Mouse (Mus musculus) liver, embryonic 16.5 days (tissue): ENCODE results near the gene Myo16. TPM values are rescaled to one million over a fixed set of nuclear protein-coding genes. Genes with fewer than 3 reads are reported as not detected.

Experiments used
- ATAC-seq: fragments of 200-750 bp; cut with Nextera tagmentation; 2 replicates; pipeline ENCODE4 v1.8.0; 2017; ENCODE audit warnings: low read depth, mild to moderate bottlenecking, moderate number of reproducible peaks, moderate library complexity
- H3K27ac ChIP-seq: fragments of 300-500 bp; sonication (generic); 2 replicates; pipeline ENCODE4 v1.5.1; 2014; ENCODE audit warnings: mild to moderate bottlenecking, low read length
- H3K27me3 ChIP-seq: fragments of 300-500 bp; sonication (generic); 2 replicates; pipeline ENCODE4 v1.6.1; 2014; ENCODE audit warnings: low read depth, low read length, mixed read lengths; ENCODE audit not compliant: control insufficient read depth, insufficient read depth
- H3K36me3 ChIP-seq: fragments of 300-500 bp; sonication (generic); 2 replicates; pipeline ENCODE4 v1.6.1; 2014; ENCODE audit warnings: mild to moderate bottlenecking; ENCODE audit not compliant: control insufficient read depth, insufficient read depth
- H3K4me1 ChIP-seq: fragments of 300-500 bp; sonication (generic); 2 replicates; pipeline ENCODE4 v1.6.1; 2014; ENCODE audit warnings: low read depth, low read length, mixed read lengths; ENCODE audit not compliant: control insufficient read depth
- H3K4me2 ChIP-seq: fragments of 300-500 bp; sonication (generic); 2 replicates; pipeline ENCODE4 v1.6.1; 2014; ENCODE audit warnings: low read depth, low read length, mixed read lengths
- H3K4me3 ChIP-seq: fragments of 300-500 bp; sonication (generic); 2 replicates; pipeline ENCODE4 v1.5.1; 2014; ENCODE audit warnings: low read depth, mild to moderate bottlenecking, low read length
- H3K9ac ChIP-seq: fragments of 300-500 bp; sonication (generic); 2 replicates; pipeline ENCODE4 v1.6.1; 2014; ENCODE audit warnings: low read depth, low read length
- H3K9me3 ChIP-seq: fragments of 300-500 bp; sonication (generic); replicated peaks from 2 replicates; pipeline ENCODE4 v1.6.1; 2016; ENCODE audit warnings: low read length; ENCODE audit not compliant: control insufficient read depth
- WGBS: fragments of 180-500 bp; shearing (Covaris S2); extraction: QIAGEN DNeasy Blood & Tissue Kit; methylation state at CpG from one replicate; pipeline ENCODE4 v1.1.7; 2014; ENCODE audit not compliant: insufficient replicate concordance; 5-methylcytosine and 5-hydroxymethylcytosine counted together
- polyA plus RNA-seq: library from polyadenylated mRNA; unstranded; fragments of >200 nt; fragmentation: Nextera tagmentation; extraction: Ambion mirVana; gene quantifications from 2 replicates; pipeline ENCODE4 v1.2.1, GENCODE M21; 2015

The Myo16 gene
- polyA plus RNA-seq, 1 experiment from 2014 or later: 0.02 TPM

DNA sequence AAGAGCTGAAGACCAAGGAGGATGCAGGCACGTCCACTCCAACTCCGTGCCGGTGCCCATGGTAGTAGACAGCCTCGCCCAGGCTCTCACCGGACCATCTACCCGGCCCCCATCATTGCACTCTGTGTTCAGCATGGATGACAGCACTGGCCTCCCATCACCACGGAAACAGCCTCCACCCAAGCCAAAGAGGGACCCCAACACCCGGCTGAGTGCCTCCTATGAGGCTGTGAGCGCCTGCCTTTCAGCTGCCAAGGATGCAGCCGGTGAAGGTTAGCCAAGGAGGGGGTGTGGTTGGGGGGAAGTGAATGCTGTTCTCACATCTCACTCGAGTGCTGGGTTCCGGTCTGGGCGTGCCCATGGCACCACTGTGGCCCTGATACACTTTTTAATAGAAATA lies 408.3 kb downstream of the Myo16 start:
- Histone ChIP-seq H3K27me3 (no peaks in the 10 kb centered on the region), H3K36me3 (no peaks in the 10 kb centered on the region), H3K4me2 (no peak overlapping the region), H3K4me1 (no peaks in the 10 kb centered on the region), H3K27ac (no peak overlapping the region), H3K9me3 (no peaks in the 10 kb centered on the region), H3K4me3 (no peak overlapping the region), H3K9ac (no peak overlapping the region)
- WGBS: 70% methylated on average over 13 of the region's 13 CpGs
- ATAC-seq: no peak

DNA sequence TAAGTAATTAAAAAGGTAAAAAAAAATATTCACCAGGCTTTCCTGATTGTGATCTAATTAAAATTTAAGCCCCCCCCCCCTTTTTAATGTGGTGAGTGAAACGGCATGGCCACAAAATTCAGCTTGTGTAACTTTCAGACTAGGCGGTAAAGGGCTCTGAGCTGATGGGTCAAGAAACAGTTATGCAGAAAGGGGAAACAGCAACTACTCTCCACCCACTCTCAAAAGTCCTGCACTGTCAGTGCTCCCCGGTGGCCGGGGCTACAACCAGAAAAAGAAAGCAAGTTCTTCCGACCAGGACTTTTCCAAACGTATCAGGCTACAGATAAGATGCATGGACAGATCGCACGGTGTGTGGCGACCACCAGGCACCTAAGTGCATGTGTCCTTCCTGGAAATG lies 408.9 kb downstream of the Myo16 start:
- H3K4me3 ChIP-seq: no peak overlapping the region
- H3K36me3 ChIP-seq: no peaks in the 10 kb centered on the region
- no peak for ATAC-seq
- H3K27me3 ChIP-seq: no peaks in the 10 kb centered on the region
- H3K4me2 ChIP-seq: no peak overlapping the region
- no peak overlapping the region for H3K9ac ChIP-seq
- H3K9me3 ChIP-seq: no peaks in the 10 kb centered on the region
- H3K4me1 ChIP-seq: no peaks in the 10 kb centered on the region
- H3K27ac ChIP-seq: no peak overlapping the region
- WGBS: 60% methylated on average over 9 of the region's 9 CpGs

DNA sequence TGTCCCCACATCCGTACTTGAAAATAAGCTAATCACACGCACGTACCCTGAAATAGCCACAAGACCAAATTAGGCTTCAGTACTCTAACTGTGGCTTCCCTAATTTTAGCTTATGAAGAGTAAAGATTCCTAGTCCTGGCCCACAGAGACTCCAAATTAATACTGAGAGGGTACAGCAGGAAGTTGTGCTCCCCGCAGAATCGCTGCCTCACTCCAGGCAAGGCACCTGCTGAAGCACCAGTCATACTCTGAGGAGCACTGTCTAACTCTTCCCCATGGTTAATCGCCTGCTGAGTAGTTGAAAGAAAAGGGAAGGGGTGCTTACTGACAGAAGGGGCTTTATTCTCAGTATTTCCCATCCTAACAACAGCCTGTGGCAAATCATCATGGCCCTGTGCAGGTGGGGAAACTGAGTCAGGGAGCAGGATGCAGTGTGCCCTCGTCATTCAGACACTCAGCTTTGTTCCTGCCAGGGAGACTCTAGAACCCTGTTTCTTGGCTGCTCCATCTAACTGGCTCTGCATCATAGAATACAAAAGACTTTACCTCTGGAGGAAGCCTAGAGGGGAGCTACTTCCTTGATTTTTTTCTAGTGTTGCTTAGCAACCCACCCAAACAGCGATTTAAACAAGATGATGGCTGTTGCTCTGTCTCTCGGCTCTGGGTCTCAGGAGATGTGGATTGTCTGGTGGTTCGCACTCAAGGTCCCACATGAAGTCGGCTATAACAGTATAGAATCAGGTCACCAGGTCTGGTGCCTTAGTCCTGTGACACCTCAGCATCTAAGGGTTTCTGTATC lies 411.7 kb downstream of the Myo16 start:
- no peak for ATAC-seq
- Histone ChIP-seq H3K27me3 (no peaks in the 10 kb centered on the region), H3K4me2 (no peak overlapping the region), H3K27ac (no peak overlapping the region), H3K9me3 (no peaks in the 10 kb centered on the region), H3K36me3 (no peaks in the 10 kb centered on the region), H3K9ac (no peak overlapping the region), H3K4me1 (no peaks in the 10 kb centered on the region), H3K4me3 (no peak overlapping the region)
- WGBS: 58% methylated on average over 11 of the region's 11 CpGs

DNA sequence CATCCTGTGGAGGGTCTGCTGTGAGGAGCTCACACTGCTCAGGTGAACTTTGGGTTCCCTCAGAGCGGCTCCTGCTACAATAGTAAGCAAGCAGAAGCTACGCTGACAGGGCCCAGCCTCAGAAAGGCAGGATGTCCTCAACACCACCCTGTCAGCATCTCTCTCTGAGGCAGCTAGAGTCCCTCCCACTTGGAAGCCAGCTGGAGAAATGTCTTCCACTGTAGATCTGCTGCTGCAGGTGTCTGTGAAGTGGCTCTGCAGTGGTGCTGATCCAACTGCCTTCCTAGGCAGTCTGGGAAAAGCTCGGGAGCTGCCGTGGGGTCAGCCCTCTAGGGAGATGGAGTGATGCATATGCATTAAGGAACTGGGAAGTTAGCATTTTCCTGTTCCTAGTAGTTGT lies 414.7 kb downstream of the Myo16 start:
- Histone ChIP-seq H3K4me3 (no peak overlapping the region), H3K9me3 (no peaks in the 10 kb centered on the region), H3K4me1 (no peaks in the 10 kb centered on the region), H3K27me3 (no peaks in the 10 kb centered on the region), H3K27ac (no peak overlapping the region), H3K9ac (no peak overlapping the region), H3K4me2 (no peak overlapping the region), H3K36me3 (no peaks in the 10 kb centered on the region)
- ATAC-seq: no peak
- 48% methylated on average over 4 of the region's 4 CpGs for WGBS

DNA sequence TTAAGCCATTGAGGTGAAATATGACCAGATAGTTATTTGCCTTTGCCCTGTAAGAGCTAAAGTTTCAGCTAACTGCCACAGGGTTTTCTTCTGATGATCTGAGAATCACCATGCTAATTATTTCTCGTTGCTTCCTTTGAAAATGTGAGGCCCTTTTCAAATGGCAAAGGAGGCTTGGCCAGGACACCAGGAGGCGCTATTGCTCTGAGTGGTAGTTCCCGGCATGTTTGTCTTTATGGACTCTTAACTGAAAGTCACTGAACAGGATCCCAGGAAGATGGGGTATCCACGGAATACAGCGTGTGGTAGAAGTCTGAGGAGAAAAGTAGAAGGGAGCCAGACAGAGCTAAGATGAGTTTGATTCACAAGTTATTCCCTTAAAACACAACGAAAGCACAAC lies 420.4 kb downstream of the Myo16 start:
- Histone ChIP-seq H3K9ac (no peak overlapping the region), H3K4me3 (no peak overlapping the region), H3K4me1 (no peaks in the 10 kb centered on the region), H3K27ac (no peak overlapping the region), H3K36me3 (no peaks in the 10 kb centered on the region), H3K9me3 (no peaks in the 10 kb centered on the region), H3K4me2 (no peak overlapping the region), H3K27me3 (no peaks in the 10 kb centered on the region)
- no peak for ATAC-seq
- WGBS: 18% methylated on average over 6 of the region's 6 CpGs

DNA sequence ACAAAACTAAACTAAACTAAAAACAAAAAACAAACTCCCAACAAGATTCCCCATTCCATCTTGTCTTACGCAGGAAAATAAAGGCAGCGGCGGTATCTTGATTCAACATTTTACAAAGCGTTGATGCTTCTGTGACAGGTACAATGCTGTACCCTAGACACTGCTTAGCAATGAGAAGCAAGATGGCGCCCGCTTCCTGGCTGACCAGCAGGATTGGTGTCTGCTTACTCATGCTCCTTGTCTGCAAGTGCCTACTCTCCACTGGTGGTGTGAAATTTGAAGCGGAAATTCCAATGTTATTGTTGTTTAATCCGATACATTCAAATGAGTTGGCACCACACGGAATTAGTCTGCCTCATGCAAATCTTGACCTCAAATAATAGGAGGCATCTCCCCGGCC lies 421.5 kb downstream of the Myo16 start:
- Histone ChIP-seq H3K27me3 (no peaks in the 10 kb centered on the region), H3K4me1 (no peaks in the 10 kb centered on the region), H3K4me2 (no peak overlapping the region), H3K36me3 (no peaks in the 10 kb centered on the region), H3K27ac (no peak overlapping the region), H3K9me3 (no peaks in the 10 kb centered on the region), H3K4me3 (no peak overlapping the region), H3K9ac (no peak overlapping the region)
- WGBS: 78% methylated on average over 10 of the region's 10 CpGs
- no peak for ATAC-seq

DNA sequence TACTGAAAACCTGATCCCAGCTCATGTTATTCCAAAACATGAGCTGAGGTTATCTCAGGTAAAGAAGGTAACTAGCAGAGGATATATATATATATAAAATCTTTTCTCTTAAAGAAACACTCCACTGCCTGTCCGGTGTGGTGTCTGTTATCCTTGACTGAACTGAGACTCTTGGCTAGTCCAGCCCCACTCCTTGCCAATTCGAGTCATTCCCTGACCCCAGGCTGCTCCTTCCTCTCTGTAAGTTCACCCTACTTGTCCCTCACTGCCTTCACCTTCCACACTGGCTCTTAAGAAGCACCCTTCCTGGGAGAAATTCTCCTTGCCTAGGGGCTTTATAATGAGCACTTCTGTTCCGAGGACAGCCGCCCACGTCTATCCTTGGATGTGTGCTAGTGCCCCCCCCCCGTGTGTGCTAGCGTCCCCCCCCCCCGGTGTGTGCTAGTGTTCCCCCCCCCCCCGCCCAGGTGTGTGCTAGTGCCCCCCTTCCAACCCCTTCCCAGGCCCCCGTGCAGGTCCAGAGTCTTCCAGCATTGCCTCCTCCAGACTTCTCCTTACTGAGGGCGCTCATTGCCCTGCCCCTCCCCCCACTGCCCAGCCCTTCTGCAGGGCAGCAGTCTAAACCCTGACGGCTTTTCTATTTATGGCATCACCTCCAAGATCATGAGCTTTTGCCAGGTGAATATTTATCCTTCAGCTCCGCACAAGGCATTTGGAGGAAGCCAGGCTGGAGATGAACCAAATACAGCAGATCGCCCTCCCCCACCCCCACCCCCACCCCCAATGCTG lies 433.4 kb downstream of the Myo16 start:
- Histone ChIP-seq H3K4me3 (no peak overlapping the region), H3K27me3 (no peaks in the 10 kb centered on the region), H3K4me1 (no peaks in the 10 kb centered on the region), H3K27ac (no peak overlapping the region), H3K9me3 (no peaks in the 10 kb centered on the region), H3K9ac (no peak overlapping the region), H3K4me2 (no peak overlapping the region), H3K36me3 (no peaks in the 10 kb centered on the region)
- 29% methylated on average over 12 of the region's 14 CpGs for WGBS
- ATAC-seq: no peak

DNA sequence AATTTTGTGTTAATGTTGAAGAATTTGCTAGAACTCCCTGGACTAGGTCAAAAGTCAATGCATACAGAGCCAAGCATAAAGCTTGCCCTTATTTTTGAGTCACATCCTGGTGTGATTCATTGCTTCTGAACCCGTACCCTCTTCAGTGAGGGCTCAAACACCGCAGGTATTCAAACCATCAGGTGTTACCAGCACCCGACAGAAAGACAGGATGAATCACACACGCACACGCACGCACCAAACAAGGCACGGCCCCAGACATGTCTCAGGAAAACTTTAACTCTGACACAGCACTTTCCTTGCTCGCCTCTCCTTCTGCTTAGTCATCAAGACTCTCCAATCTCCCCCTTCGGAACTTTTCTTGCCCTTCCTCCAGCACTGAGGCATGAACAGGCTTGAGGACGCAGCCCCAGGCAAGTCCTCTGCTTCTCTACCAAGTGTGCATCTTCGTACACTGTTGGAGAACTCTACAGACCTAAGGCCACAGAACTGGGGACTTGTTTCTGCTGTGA lies 435.8 kb downstream of the Myo16 start:
- no peak for ATAC-seq
- Histone ChIP-seq H3K27ac (no peak overlapping the region), H3K27me3 (no peaks in the 10 kb centered on the region), H3K4me1 (no peaks in the 10 kb centered on the region), H3K4me2 (no peak overlapping the region), H3K9me3 (no peaks in the 10 kb centered on the region), H3K9ac (no peak overlapping the region), H3K4me3 (no peak overlapping the region), H3K36me3 (no peaks in the 10 kb centered on the region)
- WGBS: 50% methylated on average over 11 of the region's 11 CpGs

DNA sequence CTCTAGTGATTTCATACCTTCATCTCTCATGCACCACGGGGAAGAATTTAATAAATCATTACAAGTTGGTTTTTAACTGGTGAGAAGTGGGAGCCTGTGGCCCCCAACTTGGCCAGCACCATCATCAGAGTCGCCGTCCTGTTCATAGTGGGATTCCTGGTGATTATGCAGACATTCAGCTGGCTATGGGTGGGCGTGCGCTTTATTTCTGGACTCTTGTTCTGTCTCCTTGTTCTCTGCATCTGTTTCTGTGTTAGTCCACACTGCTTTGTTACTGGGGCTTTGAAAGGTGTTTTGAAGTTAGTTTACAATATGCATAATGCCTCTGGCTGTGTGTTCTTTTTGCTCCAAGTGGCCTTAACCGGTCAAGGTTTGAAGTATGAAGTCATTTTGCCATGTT lies 439.2 kb downstream of the Myo16 start:
- Histone ChIP-seq H3K4me3 (no peak overlapping the region), H3K36me3 (no peaks in the 10 kb centered on the region), H3K27ac (no peak overlapping the region), H3K9me3 (no peaks in the 10 kb centered on the region), H3K27me3 (no peaks in the 10 kb centered on the region), H3K9ac (no peak overlapping the region), H3K4me2 (no peak overlapping the region), H3K4me1 (no peaks in the 10 kb centered on the region)
- ATAC-seq: no peak
- 62% methylated on average over 6 of the region's 6 CpGs for WGBS
